In the genomic region with DNA sequence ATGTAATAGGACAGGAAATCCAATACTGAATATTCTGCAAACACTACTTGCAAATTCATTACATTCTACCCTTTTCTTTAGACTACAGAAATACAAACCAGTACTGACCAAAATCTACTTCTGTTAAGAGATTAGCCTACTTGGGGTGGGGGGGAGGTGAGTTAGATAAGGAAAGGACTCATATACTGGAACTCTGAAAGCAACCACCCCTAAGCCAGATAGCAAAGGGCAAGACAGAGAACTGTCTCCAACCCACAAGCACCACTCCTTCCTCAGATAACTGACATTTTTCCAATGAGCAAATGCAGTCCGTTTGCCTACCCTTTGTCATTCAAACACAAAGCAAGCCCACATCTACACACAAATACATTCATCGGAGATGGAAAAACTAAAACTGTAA, we compare ENCODE assay signal across 28 mouse cellular contexts. TPM values are rescaled to one million over a fixed set of nuclear protein-coding genes. Genes with fewer than 3 reads are reported as not detected.
A peak's percentile ranks its signal among the peaks of the same experiment; 100 is the strongest.
DNase-seq lines count a peak whose midpoint lies in the region; ATAC-seq lines count a peak whose summit lies in the region.
"Had no signal": no experiment of that assay in that cellular context is flagged by ENCODE, and none has a peak within 500 bp of the region (broad histone marks: within the 10 kb centered on the region; RNA-seq: fewer than 3 reads in every experiment).

No protein-coding gene starts in this region.

- H3K4me1 ChIP-seq in heart, embryonic 12.5 days (replicated peaks) = peaks cover 86% of the 10 kb centered on the region
- H3K4me1 ChIP-seq in liver, embryonic 11.5 days (replicated peaks; ENCODE audit: control insufficient read depth, insufficient read depth, low read length) = peaks cover 11% of the 10 kb centered on the region; the same call in 1 of the 2 replicates
- no peaks in the 10 kb centered on the region for H3K4me1 ChIP-seq in liver, embryonic 16.5 days (ENCODE audit: control insufficient read depth, low read depth, low read length)
- H3K4me1 ChIP-seq: forebrain, embryonic 12.5 days; midbrain, embryonic 13.5 days had no signal

- WGBS in heart, embryonic 12.5 days = 36% methylated on average over 2 of the region's 2 CpGs
- 47% methylated on average over 2 of the region's 2 CpGs for WGBS in liver, embryonic 11.5 days
- 31% methylated on average over 2 of the region's 2 CpGs for WGBS in liver, embryonic 16.5 days (ENCODE audit: insufficient replicate concordance)

- intact Hi-C loops in heart, postnatal 10 days (cut with DNase I) = no loop called here

- peak overlapping the region; percentile 46 for H3K27ac ChIP-seq in heart, embryonic 12.5 days (ENCODE audit: poor library complexity, severe bottlenecking)
- no peak overlapping the region for H3K27ac ChIP-seq in liver, embryonic 11.5 days (ENCODE audit: low read depth, low read length)
- H3K27ac ChIP-seq in liver, embryonic 16.5 days (ENCODE audit: low read length) = no peak overlapping the region
- H3K27ac ChIP-seq: embryonic facial prominence, embryonic 10.5 days; embryonic facial prominence, embryonic 15.5 days; forebrain, embryonic 12.5 days; hindbrain, embryonic 13.5 days; limb, embryonic 10.5 days; limb, embryonic 15.5 days; midbrain, embryonic 13.5 days; stomach, embryonic 15.5 days had no signal

- H3K9ac ChIP-seq in heart, embryonic 12.5 days = no peak overlapping the region
- no peak overlapping the region for H3K9ac ChIP-seq in liver, embryonic 11.5 days (ENCODE audit: low read depth, low read length)
- no peak overlapping the region for H3K9ac ChIP-seq in liver, embryonic 16.5 days (ENCODE audit: low read depth, low read length)
- H3K9ac ChIP-seq: embryonic facial prominence, embryonic 15.5 days; forebrain, embryonic 12.5 days; forebrain, postnatal 0 days; hindbrain, embryonic 13.5 days; limb, embryonic 15.5 days; lung, embryonic 15.5 days; midbrain, embryonic 13.5 days; stomach, embryonic 15.5 days had no signal

- no peak overlapping the region for H3K4me3 ChIP-seq in heart, embryonic 12.5 days
- H3K4me3 ChIP-seq in liver, embryonic 11.5 days (ENCODE audit: low read depth, low read length) = no peak overlapping the region
- no peak overlapping the region for H3K4me3 ChIP-seq in liver, embryonic 16.5 days (ENCODE audit: low read depth, low read length)
- H3K4me3 ChIP-seq: embryonic facial prominence, embryonic 10.5 days; embryonic facial prominence, embryonic 15.5 days; forebrain, embryonic 12.5 days; hindbrain, embryonic 13.5 days; limb, embryonic 10.5 days; limb, embryonic 15.5 days; lung, embryonic 15.5 days; midbrain, embryonic 13.5 days; stomach, embryonic 15.5 days had no signal

- no peaks in the 10 kb centered on the region for H3K9me3 ChIP-seq in heart, embryonic 12.5 days (replicated peaks)
- no peaks in the 10 kb centered on the region for H3K9me3 ChIP-seq in liver, embryonic 11.5 days (ENCODE audit: control insufficient read depth, low read length)
- no peaks in the 10 kb centered on the region for H3K9me3 ChIP-seq in liver, embryonic 16.5 days (replicated peaks; ENCODE audit: control insufficient read depth, low read length)
- H3K9me3 ChIP-seq: embryonic facial prominence, embryonic 10.5 days; embryonic facial prominence, embryonic 15.5 days; forebrain, embryonic 12.5 days; hindbrain, embryonic 13.5 days; limb, embryonic 10.5 days; limb, embryonic 15.5 days; lung, embryonic 15.5 days; midbrain, embryonic 13.5 days; stomach, embryonic 15.5 days had no signal

- H3K4me2 ChIP-seq in heart, embryonic 12.5 days = no peak overlapping the region
- H3K4me2 ChIP-seq in liver, embryonic 11.5 days = no peak overlapping the region
- H3K4me2 ChIP-seq in liver, embryonic 16.5 days (ENCODE audit: low read depth, low read length) = no peak overlapping the region
- H3K4me2 ChIP-seq: embryonic facial prominence, embryonic 15.5 days; forebrain, embryonic 12.5 days; hindbrain, embryonic 13.5 days; limb, embryonic 15.5 days; lung, embryonic 15.5 days; midbrain, embryonic 13.5 days; stomach, embryonic 15.5 days had no signal

- H3K27me3 ChIP-seq in heart, embryonic 12.5 days (replicated peaks) = no peaks in the 10 kb centered on the region
- H3K27me3 ChIP-seq in liver, embryonic 11.5 days (replicated peaks; ENCODE audit: control insufficient read depth, insufficient read depth, low read length) = no peaks in the 10 kb centered on the region
- H3K27me3 ChIP-seq in liver, embryonic 16.5 days (ENCODE audit: control insufficient read depth, insufficient read depth, low read depth, low read length) = no peaks in the 10 kb centered on the region
- H3K27me3 ChIP-seq: embryonic facial prominence, embryonic 15.5 days; forebrain, embryonic 12.5 days; hindbrain, embryonic 13.5 days; limb, embryonic 15.5 days; lung, embryonic 15.5 days; midbrain, embryonic 13.5 days; stomach, embryonic 15.5 days had no signal

- peaks cover 21% of the 10 kb centered on the region; the same call in 1 of the 2 replicates for H3K36me3 ChIP-seq in heart, embryonic 12.5 days
- H3K36me3 ChIP-seq in liver, embryonic 11.5 days (ENCODE audit: control insufficient read depth, insufficient read depth, low read length) = peaks cover 4% of the 10 kb centered on the region; the same call in 1 of the 2 replicates
- no peaks in the 10 kb centered on the region for H3K36me3 ChIP-seq in liver, embryonic 16.5 days (ENCODE audit: control insufficient read depth, insufficient read depth)
- H3K36me3 ChIP-seq: embryonic facial prominence, embryonic 10.5 days; embryonic facial prominence, embryonic 15.5 days; forebrain, embryonic 12.5 days; hindbrain, embryonic 13.5 days; lung, embryonic 15.5 days; midbrain, embryonic 13.5 days; stomach, embryonic 15.5 days had no signal

- ATAC-seq in heart, embryonic 12.5 days (ENCODE audit: insufficient number of reproducible peaks, low FRiP score) = no peak
- ATAC-seq in liver, embryonic 11.5 days (replicated peaks; ENCODE audit: low FRiP score) = peak; percentile 66
- peak; percentile 39; the same call in 1 of the 2 replicates for ATAC-seq in liver, embryonic 16.5 days (ENCODE audit: low read depth)
- ATAC-seq: forebrain, postnatal 0 days; intestine, embryonic 16.5 days; midbrain, embryonic 13.5 days had no signal

- no peak for DNase-seq in heart, postnatal 10 days
- no peak for DNase-seq in liver, embryonic 11.5 days (ENCODE audit: low spot score)
- no peak for DNase-seq in liver
- no peak for DNase-seq in layer of hippocampus, postnatal 25 days (ENCODE audit: extremely low spot score in 1 of 2, low spot score in 1 of 2)
- no peak for DNase-seq in embryo, embryonic 10 days (ENCODE audit: low spot score)
- DNase-seq: adrenal gland, postnatal 14 days; cerebellum, adult 11-12 months; cerebellum, postnatal 10 days; forebrain, postnatal 0 days; heart, postnatal 4 days; kidney, adult 9 months; kidney, postnatal 36 days; layer of hippocampus, postnatal 36 days; retina, postnatal 1 day; right cerebral cortex, postnatal 14 days had no signal

RNA-seq across cellular contexts. Expression of a gene that starts 32.1 kb away (rescaled TPM):
- 49.4 and 52.2 TPM in 2 replicates for polyA plus RNA-seq in heart, embryonic 12.5 days (2016; fragmentation: Nextera tagmentation; extraction: Ambion mirVana)
- 10 to 100 TPM; 40.0 to 42.0 TPM for total RNA-seq in heart, postnatal 10 days (2021)
- polyA plus RNA-seq in liver, embryonic 11.5 days (2014; fragmentation: Nextera tagmentation; extraction: Ambion mirVana) = 12.8 and 12.9 TPM in 2 replicates
- polyA plus RNA-seq in liver, embryonic 16.5 days (2015; fragmentation: Nextera tagmentation; extraction: Ambion mirVana) = 3.1 and 3.6 TPM in 2 replicates
- total RNA-seq in layer of hippocampus, postnatal 25 days (2021) = 10 to 100 TPM in 1 of 2 experiments, 1 to 10 TPM in 1; 8.8 to 10.3 TPM
- total RNA-seq: MEL had no signal
